26 mouse cellular contexts compared by ENCODE assay signal in the genomic region with DNA sequence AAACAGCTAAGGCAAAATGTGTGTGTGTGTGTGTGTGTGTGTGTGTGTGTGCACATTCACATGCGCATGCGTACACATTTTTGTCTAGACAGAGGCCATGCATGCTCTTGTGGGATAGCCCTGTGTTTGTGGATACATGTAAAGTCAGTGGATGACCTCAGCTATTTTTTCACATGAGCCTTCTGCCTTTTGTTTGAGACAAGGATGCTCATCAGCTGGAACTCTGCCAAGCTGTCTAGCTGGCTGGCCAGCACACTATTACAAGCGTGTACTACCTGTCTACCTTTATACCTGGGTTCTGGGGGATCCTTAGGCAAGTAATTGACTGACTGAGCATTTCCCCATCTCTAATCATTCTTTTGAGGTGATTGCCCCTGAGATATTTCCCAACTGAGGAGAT.
"Had no signal": no experiment of that assay in that cellular context is flagged by ENCODE, and none has a peak within 500 bp of the region (broad histone marks: within the 10 kb centered on the region; RNA-seq: fewer than 3 reads in every experiment).

No protein-coding gene starts in this region.

- H3K36me3 ChIP-seq: heart, embryonic 12.5 days; hindbrain, embryonic 10.5 days; hindbrain, embryonic 13.5 days; hindbrain, embryonic 15.5 days; intestine, embryonic 15.5 days; limb, embryonic 12.5 days; liver, embryonic 13.5 days had no signal

- H3K4me2 ChIP-seq: heart, embryonic 12.5 days; hindbrain, embryonic 13.5 days; hindbrain, embryonic 15.5 days; intestine, embryonic 15.5 days; limb, embryonic 12.5 days; liver, embryonic 11.5 days; liver, embryonic 13.5 days had no signal

- H3K27ac ChIP-seq: heart, adult 2 months; heart, embryonic 10.5 days; hindbrain, embryonic 10.5 days; hindbrain, embryonic 13.5 days; hindbrain, embryonic 15.5 days; intestine, embryonic 15.5 days; layer of hippocampus, adult 2 months; left cerebral cortex, adult 2 months; limb, embryonic 12.5 days; liver, embryonic 13.5 days had no signal

- H3K9ac ChIP-seq: heart, embryonic 12.5 days; hindbrain, embryonic 13.5 days; hindbrain, embryonic 15.5 days; intestine, embryonic 15.5 days; limb, embryonic 12.5 days; liver, embryonic 13.5 days had no signal

- H3K9me3 ChIP-seq: heart, embryonic 10.5 days; heart, embryonic 12.5 days; hindbrain, embryonic 13.5 days; hindbrain, embryonic 15.5 days; intestine, embryonic 15.5 days; liver, embryonic 13.5 days had no signal

- DNase-seq: gastrocnemius, postnatal 14 days; gastrocnemius, postnatal 36 days; heart, adult 11 months; heart, adult 2 months; heart, postnatal 10 days; heart, postnatal 4 days; kidney, adult 18-20 months; kidney, adult 8-10 months; kidney, postnatal 10 days; kidney, postnatal 25 days; kidney, postnatal 4 days; liver; liver, embryonic 13.5 days had no signal

- H3K4me3 ChIP-seq: heart, adult 2 months; heart, embryonic 10.5 days; heart, embryonic 12.5 days; hindbrain, embryonic 10.5 days; hindbrain, embryonic 13.5 days; hindbrain, embryonic 15.5 days; intestine, embryonic 15.5 days; layer of hippocampus, adult 2 months; left cerebral cortex, adult 2 months; limb, embryonic 10.5 days; limb, embryonic 12.5 days; liver, embryonic 13.5 days had no signal

- ATAC-seq: inflammation-experienced regulatory T-cells, adult 6 months; intestine, embryonic 15.5 days; intestine, postnatal 0 days had no signal

- H3K27me3 ChIP-seq: heart, embryonic 12.5 days; hindbrain, embryonic 13.5 days; hindbrain, embryonic 15.5 days; intestine, embryonic 15.5 days had no signal

- H3K4me1 ChIP-seq: hindbrain, embryonic 10.5 days; liver, embryonic 13.5 days had no signal
